Mouse (Mus musculus) MEL (cell line): ENCODE measurements around the gene Cxcr5. TPM values are rescaled to one million over a fixed set of nuclear protein-coding genes. Genes with fewer than 3 reads are reported as not detected.

Experiments
- DNase-seq: peaks from one replicate; pipeline ENCODE4 v3.0.0; 2011; ENCODE audit warnings: low read depth, low spot score
- H3K27ac ChIP-seq: 2 replicates; pipeline ENCODE4 v1.5.1; 2012; ENCODE audit warnings: low read depth, mild to moderate bottlenecking, control low read depth, low read length, moderate library complexity; ENCODE audit not compliant: control insufficient read depth
- H3K27me3 ChIP-seq, 2 experiments: fragments of 150-350 bp in 1 of 2; sonication (generic) in 1 of 2; 2 replicates each; pipeline ENCODE4 v1.6.1; 2012; ENCODE audit warnings: low read length in 2 of 2, mild to moderate bottlenecking in 2 of 2, improper control_type of control experiment in 1 of 2, moderate library complexity in 1 of 2; ENCODE audit not compliant: insufficient read depth in 2 of 2, control insufficient read depth in 1 of 2
- H3K36me3 ChIP-seq, 2 experiments: 2 replicates each; pipeline ENCODE4 v1.6.1; 2012 to 2014; ENCODE audit warnings: low read length in 2 of 2, improper control_type of control experiment in 1 of 2, inconsistent platforms in 1 of 2, mild to moderate bottlenecking in 1 of 2; ENCODE audit not compliant: insufficient read depth in 2 of 2, control insufficient read depth in 1 of 2
- H3K4me1 ChIP-seq, 2 experiments: fragments of 150-350 bp in 1 of 2; sonication (generic) in 1 of 2; 2 replicates each; pipeline ENCODE4 v1.6.1; 2012; ENCODE audit warnings: low read length in 2 of 2, improper control_type of control experiment in 1 of 2, mild to moderate bottlenecking in 1 of 2; ENCODE audit not compliant: insufficient read depth in 2 of 2, control insufficient read depth in 1 of 2
- H3K4me3 ChIP-seq, 2 experiments: fragments of 150-350 bp in 1 of 2; sonication (generic) in 1 of 2; 2 replicates each; pipeline ENCODE4 v1.5.1; 2012; ENCODE audit warnings: low read depth in 2 of 2, low read length in 2 of 2, mild to moderate bottlenecking in 2 of 2, moderate library complexity in 2 of 2, control low read depth in 1 of 2, improper control_type of control experiment in 1 of 2; ENCODE audit not compliant: control insufficient read depth in 1 of 2, insufficient read depth in 1 of 2
- H3K79me2 ChIP-seq: 2 replicates; pipeline ENCODE4 v1.6.1; 2012; ENCODE audit warnings: mild to moderate bottlenecking, low read length, moderate library complexity; ENCODE audit not compliant: control insufficient read depth, poor library complexity, insufficient read depth
- H3K9ac ChIP-seq: 2 replicates; pipeline ENCODE4 v1.6.1; 2012; ENCODE audit warnings: low read depth, mild to moderate bottlenecking, control low read depth, low read length, moderate library complexity; ENCODE audit not compliant: control insufficient read depth, poor library complexity, severe bottlenecking
- H3K9me3 ChIP-seq: fragments of 150-350 bp; sonication (generic); replicated peaks from 2 replicates; pipeline ENCODE4 v1.6.1; 2012; ENCODE audit warnings: mild to moderate bottlenecking, low read length, improper control_type of control experiment, moderate library complexity; ENCODE audit not compliant: insufficient read depth
- BHLHE40 ChIP-seq: IDR thresholded peaks from 2 replicates; pipeline ENCODE4 v1.6.1; 2012; ENCODE audit warnings: low read depth, mild to moderate bottlenecking, inconsistent platforms, low read length, improper control_type of control experiment, borderline replicate concordance
- CTCF ChIP-seq, 3 experiments: IDR thresholded peaks in 2 of 3; conservative IDR thresholded peaks in 1 of 3; 2 replicates each; pipeline ENCODE4 v1.5.1; 2011 to 2012; ENCODE audit warnings: low read length in 3 of 3, low read depth in 2 of 3, mild to moderate bottlenecking in 2 of 3, improper control_type of control experiment in 1 of 3, inconsistent platforms in 1 of 3, mixed read lengths in 1 of 3, moderate library complexity in 1 of 3; ENCODE audit not compliant: control insufficient read depth in 1 of 3, insufficient read depth in 1 of 3, poor library complexity in 1 of 3, severe bottlenecking in 1 of 3
- E2F4 ChIP-seq: IDR thresholded peaks from 2 replicates; pipeline ENCODE4 v1.6.1; 2011; ENCODE audit warnings: low read depth, low read length, improper control_type of control experiment, borderline replicate concordance
- EP300 ChIP-seq, 2 experiments: IDR thresholded peaks; 2 replicates each; pipeline ENCODE4 v1.6.1; 2011; ENCODE audit warnings: improper control_type of control experiment in 2 of 2, low read length in 2 of 2, low read depth in 1 of 2, mild to moderate bottlenecking in 1 of 2
- JUND ChIP-seq: IDR thresholded peaks from 2 replicates; pipeline ENCODE4 v1.6.1; 2011; ENCODE audit warnings: low read depth, mild to moderate bottlenecking, improper control_type of control experiment, low read length
- KAT2A ChIP-seq: conservative IDR thresholded peaks from 2 replicates; pipeline ENCODE4 v1.6.1; 2012; ENCODE audit warnings: low read depth, low read length, improper control_type of control experiment, inconsistent platforms
- MAX ChIP-seq: IDR thresholded peaks from 2 replicates; pipeline ENCODE4 v1.6.1; 2011; ENCODE audit warnings: low read length, improper control_type of control experiment
- MYC ChIP-seq: IDR thresholded peaks from 2 replicates; pipeline ENCODE4 v1.6.1; 2011; ENCODE audit warnings: low read depth, mild to moderate bottlenecking, low read length, improper control_type of control experiment, moderate library complexity
- NRF1 ChIP-seq: IDR thresholded peaks from 2 replicates; pipeline ENCODE4 v1.6.1; 2014; ENCODE audit warnings: low read depth, mild to moderate bottlenecking, inconsistent platforms, low read length, improper control_type of control experiment, moderate library complexity; ENCODE audit not compliant: poor library complexity, insufficient read depth, severe bottlenecking
- POLR2AphosphoS5 ChIP-seq: IDR thresholded peaks from 2 replicates; pipeline ENCODE4 v1.6.1; 2012; ENCODE audit warnings: low read depth, borderline replicate concordance, mild to moderate bottlenecking, inconsistent platforms, low read length, moderate library complexity, mixed read lengths
- RAD21 ChIP-seq: IDR thresholded peaks from 2 replicates; pipeline ENCODE4 v1.6.1; 2011; ENCODE audit warnings: mild to moderate bottlenecking, low read depth, low read length, improper control_type of control experiment
- RCOR1 ChIP-seq: IDR thresholded peaks from 2 replicates; pipeline ENCODE4 v1.6.1; 2012; ENCODE audit warnings: low read depth, mild to moderate bottlenecking, inconsistent platforms, low read length, improper control_type of control experiment
- SMC3 ChIP-seq: IDR thresholded peaks from 2 replicates; pipeline ENCODE4 v1.6.1; 2011; ENCODE audit warnings: low read depth, low read length, improper control_type of control experiment
- TBP ChIP-seq: IDR thresholded peaks from 2 replicates; pipeline ENCODE4 v1.8.0; 2011; ENCODE audit warnings: low read depth, low read length, improper control_type of control experiment
- TCF12 ChIP-seq: IDR thresholded peaks from 2 replicates; pipeline ENCODE4 v1.6.1; 2014; ENCODE audit warnings: low read depth, mild to moderate bottlenecking, inconsistent platforms, low read length, improper control_type of control experiment, moderate library complexity
- ZC3H11A ChIP-seq: IDR thresholded peaks from 2 replicates; pipeline ENCODE4 v1.6.1; 2012; ENCODE audit warnings: low read depth, mild to moderate bottlenecking, inconsistent platforms, low read length, improper control_type of control experiment
- ZKSCAN1 ChIP-seq: IDR thresholded peaks from 2 replicates; pipeline ENCODE4 v1.6.1; 2012; ENCODE audit warnings: low read depth, mild to moderate bottlenecking, inconsistent platforms, low read length, improper control_type of control experiment, moderate library complexity
- ZNF384 ChIP-seq: IDR thresholded peaks from 2 replicates; pipeline ENCODE4 v1.6.1; 2012; ENCODE audit warnings: low read depth, mild to moderate bottlenecking, inconsistent platforms, low read length, improper control_type of control experiment
- polyA plus RNA-seq, 2 experiments: library from polyadenylated mRNA; stranded (reverse) in 1 of 2; unstranded in 1 of 2; fragments of >175 nt in 1 of 2; fragments of >200 nt in 1 of 2; gene quantifications; 2 replicates each; pipeline versions ENCODE4 v1.2.1 to v1.2.4; 2012; ENCODE audit warnings: low replicate concordance in 2 of 2, low read depth in 1 of 2; ENCODE audit not compliant: insufficient read length in 2 of 2, insufficient read depth in 1 of 2, missing spikeins in 1 of 2
- total RNA-seq: library from RNA; depleted of rRNA; stranded (reverse); fragments of 300-350 nt; gene quantifications from 2 replicates; pipeline ENCODE4 v1.2.3, GENCODE M21; 2012

The Cxcr5 gene
- total and polyA plus RNA-seq, 3 experiments, result 0.18 TPM; not detected in 2

DNA sequence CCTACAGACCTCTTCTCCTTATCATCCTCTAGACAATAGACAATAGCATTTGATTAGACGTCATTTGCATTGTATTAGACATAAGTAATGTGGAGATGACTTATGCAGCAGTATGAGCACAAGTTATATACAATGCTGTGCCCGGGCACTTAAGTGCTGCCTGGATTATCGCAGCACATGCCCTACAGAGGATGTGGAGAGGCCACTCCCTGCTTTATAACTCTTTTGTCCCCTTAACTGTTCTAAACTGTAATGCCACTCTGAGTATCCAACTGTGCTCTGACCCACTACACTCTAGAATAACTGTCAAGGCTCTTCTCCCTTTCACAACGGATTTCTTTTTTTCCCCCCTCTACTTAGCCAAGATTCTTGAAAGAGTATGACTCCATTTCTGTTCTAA lies 32.2 kb upstream of the Cxcr5 start:
- no peak overlapping the region for H3K27ac ChIP-seq
- no peaks in the 10 kb centered on the region for H3K27me3 ChIP-seq
- H3K4me3 ChIP-seq, result no peak overlapping the region
- no peak for DNase-seq
- H3K9me3 ChIP-seq, result no peaks in the 10 kb centered on the region
- no peaks in the 10 kb centered on the region for H3K79me2 ChIP-seq
- H3K9ac ChIP-seq, result no peak overlapping the region
- H3K4me1 ChIP-seq, result peaks cover 7 to 11% of the 10 kb centered on the region in 2 experiments; a peak in 3 of 4 replicates
- peaks cover 0 to 14% of the 10 kb centered on the region in 2 experiments; a peak in 2 of 4 replicates for H3K36me3 ChIP-seq
- TF ChIP-seq RCOR1 (no peak), CTCF (IDR thresholded peaks at IDR 0.05 in 2 of 3, conservative IDR thresholded peaks at IDR 0.05 in 1 of 3; ENCODE audit: control insufficient read depth in 1 of 3, insufficient read depth in 1 of 3, low read depth in 2 of 3, low read length in 3 of 3, poor library complexity in 1 of 3, severe bottlenecking in 1 of 3) (no peak), KAT2A (no peak), TCF12 (no peak), BHLHE40 (no peak), POLR2AphosphoS5 (no peak), E2F4 (no peak), MAX (no peak), JUND (no peak), ZNF384 (no peak), ZC3H11A (no peak), EP300 (IDR thresholded peaks at IDR 0.05; ENCODE audit: low read depth in 1 of 2, low read length in 2 of 2) (no peak), ZKSCAN1 (no peak), NRF1 (no peak), TBP (no peak)
- TF ChIP-seq, all 39 proteins: peak for 0

DNA sequence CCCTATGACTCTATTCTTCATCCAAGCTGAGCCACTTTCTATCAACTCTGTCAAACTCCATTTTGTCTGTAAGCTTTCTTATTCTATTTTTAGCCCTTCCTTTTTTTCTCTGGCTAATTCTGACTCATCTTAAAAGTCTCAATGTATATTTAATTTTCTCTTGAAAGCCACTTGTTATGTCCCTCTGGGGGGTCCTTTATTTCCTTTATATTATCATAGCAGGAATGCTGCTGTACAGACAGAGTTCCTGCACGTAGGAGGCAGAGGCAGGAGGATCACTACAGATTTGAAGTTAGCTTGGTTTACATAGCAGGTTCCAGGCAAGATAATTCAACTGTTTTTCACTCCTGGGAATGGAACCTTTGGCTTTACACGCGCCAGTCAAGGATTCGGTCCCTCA lies 31.5 kb upstream of the Cxcr5 start:
- no peak overlapping the region for H3K9ac ChIP-seq
- no peaks in the 10 kb centered on the region for H3K9me3 ChIP-seq
- TF ChIP-seq MYC (no peak), TCF12 (no peak), RAD21 (no peak), NRF1 (no peak), SMC3 (no peak)
- peaks cover 7 to 16% of the 10 kb centered on the region in 2 experiments; a peak in 3 of 4 replicates for H3K4me1 ChIP-seq
- H3K27ac ChIP-seq, result no peak overlapping the region
- H3K79me2 ChIP-seq, result no peaks in the 10 kb centered on the region
- peaks cover 0 to 14% of the 10 kb centered on the region in 2 experiments; a peak in 2 of 4 replicates for H3K36me3 ChIP-seq
- no peaks in the 10 kb centered on the region for H3K27me3 ChIP-seq
- no peak for DNase-seq
- no peak overlapping the region for H3K4me3 ChIP-seq
